Mouse (Mus musculus): ENCODE data around the gene Fmnl1. TPM values are rescaled to one million over a fixed set of nuclear protein-coding genes. Genes with fewer than 3 reads are reported as not detected.
"Not testable (repeated sequence)": the region's sequence is repeated elsewhere in the genome, so short reads cannot be mapped to it uniquely, and the experiment has no call there.

Fmnl1 gene
- polyA plus RNA-seq, 1 experiment = 3.8 TPM

- Histone ChIP-seq H3K27ac (replicated peaks; ENCODE audit: low read depth, low read length) (no peak within 1 kb of the TSS), H3K4me3 (ENCODE audit: insufficient read depth, low read depth, low read length) (peak within 1 kb of the TSS; percentile 63), H3K4me1 (ENCODE audit: control insufficient read depth, insufficient read depth, insufficient read length, low read length) (no peaks in the 10 kb centered on the region)
Measured at GRCm38 (mm10) chr11:103217790-103218516, 47.0 kb downstream of the Fmnl1 start, which contains the start of gene Spata32. Spata32 (minus strand) TSS chr11:103218432.

GRCm38 (mm10) chr11:103218517-103218901 lies 47.6 kb downstream of the Fmnl1 start:
- peak overlapping the region; percentile 63 for H3K4me3 ChIP-seq (ENCODE audit: insufficient read depth, low read depth, low read length)
- H3K27ac ChIP-seq (replicated peaks; ENCODE audit: low read depth, low read length) = no peak overlapping the region
- H3K4me1 ChIP-seq (ENCODE audit: control insufficient read depth, insufficient read depth, insufficient read length, low read length) = no peaks in the 10 kb centered on the region

- Histone ChIP-seq H3K4me1 (ENCODE audit: control insufficient read depth, insufficient read depth, insufficient read length, low read length) (peaks cover 4% of the 10 kb centered on the region; the same call in 1 of the 2 replicates), H3K27ac (replicated peaks; ENCODE audit: low read depth, low read length) (no peak overlapping the region), H3K4me3 (ENCODE audit: insufficient read depth, low read depth, low read length) (no peak overlapping the region)
Measured at GRCm38 (mm10) chr11:103219259-103219658, 48.4 kb downstream of the Fmnl1 start.

GRCm38 (mm10) chr11:103219995-103220394 lies 49.1 kb downstream of the Fmnl1 start:
- no peak overlapping the region for H3K4me3 ChIP-seq (ENCODE audit: insufficient read depth, low read depth, low read length)
- H3K27ac ChIP-seq (replicated peaks; ENCODE audit: low read depth, low read length) = no peak overlapping the region
- H3K4me1 ChIP-seq (ENCODE audit: control insufficient read depth, insufficient read depth, insufficient read length, low read length) = peaks cover 10% of the 10 kb centered on the region; the same call in 1 of the 2 replicates

- Histone ChIP-seq H3K4me3 (ENCODE audit: insufficient read depth, low read depth, low read length) (no peak overlapping the region), H3K4me1 (ENCODE audit: control insufficient read depth, insufficient read depth, insufficient read length, low read length) (peaks cover 10% of the 10 kb centered on the region; the same call in 1 of the 2 replicates), H3K27ac (replicated peaks; ENCODE audit: low read depth, low read length) (no peak overlapping the region)
Measured at GRCm38 (mm10) chr11:103221437-103221836, 50.5 kb downstream of the Fmnl1 start.

GRCm38 (mm10) chr11:103222718-103223117 lies 51.8 kb downstream of the Fmnl1 start:
- H3K27ac ChIP-seq (replicated peaks; ENCODE audit: low read depth, low read length); H3K4me1 ChIP-seq (ENCODE audit: control insufficient read depth, insufficient read depth, insufficient read length, low read length); H3K4me3 ChIP-seq (ENCODE audit: insufficient read depth, low read depth, low read length): not testable (repeated sequence)

GRCm38 (mm10) chr11:103223444-103223843 lies 52.5 kb downstream of the Fmnl1 start:
- Histone ChIP-seq H3K4me1 (ENCODE audit: control insufficient read depth, insufficient read depth, insufficient read length, low read length) (peaks cover 10% of the 10 kb centered on the region; the same call in 1 of the 2 replicates), H3K27ac (replicated peaks; ENCODE audit: low read depth, low read length) (peak overlapping the region; percentile 60), H3K4me3 (ENCODE audit: insufficient read depth, low read depth, low read length) (no peak overlapping the region)

- no peak overlapping the region for H3K4me3 ChIP-seq (ENCODE audit: insufficient read depth, low read depth, low read length)
- peak overlapping the region; percentile 60 for H3K27ac ChIP-seq (replicated peaks; ENCODE audit: low read depth, low read length)
- peaks cover 10% of the 10 kb centered on the region; the same call in 1 of the 2 replicates for H3K4me1 ChIP-seq (ENCODE audit: control insufficient read depth, insufficient read depth, insufficient read length, low read length)
Measured at GRCm38 (mm10) chr11:103223951-103224456, 53.1 kb downstream of the Fmnl1 start.

- Histone ChIP-seq H3K4me3 (ENCODE audit: insufficient read depth, low read depth, low read length) (no peak overlapping the region), H3K27ac (replicated peaks; ENCODE audit: low read depth, low read length) (no peak overlapping the region), H3K4me1 (ENCODE audit: control insufficient read depth, insufficient read depth, insufficient read length, low read length) (peaks cover 3% of the 10 kb centered on the region; the same call in 1 of the 2 replicates)
Measured at GRCm38 (mm10) chr11:103229608-103230007, 58.7 kb downstream of the Fmnl1 start.

GRCm38 (mm10) chr11:103230626-103231025 lies 59.7 kb downstream of the Fmnl1 start:
- H3K4me1 ChIP-seq (ENCODE audit: control insufficient read depth, insufficient read depth, insufficient read length, low read length) = no peaks in the 10 kb centered on the region
- no peak overlapping the region for H3K4me3 ChIP-seq (ENCODE audit: insufficient read depth, low read depth, low read length)
- no peak overlapping the region for H3K27ac ChIP-seq (replicated peaks; ENCODE audit: low read depth, low read length)

- Histone ChIP-seq H3K27ac (replicated peaks; ENCODE audit: low read depth, low read length) (no peak overlapping the region), H3K4me3 (ENCODE audit: insufficient read depth, low read depth, low read length) (no peak overlapping the region), H3K4me1 (ENCODE audit: control insufficient read depth, insufficient read depth, insufficient read length, low read length) (no peaks in the 10 kb centered on the region)
Measured at GRCm38 (mm10) chr11:103231367-103231766, 60.5 kb downstream of the Fmnl1 start.

GRCm38 (mm10) chr11:103232966-103233365 lies 62.1 kb downstream of the Fmnl1 start:
- Histone ChIP-seq H3K4me3 (ENCODE audit: insufficient read depth, low read depth, low read length) (no peak overlapping the region), H3K4me1 (ENCODE audit: control insufficient read depth, insufficient read depth, insufficient read length, low read length) (no peaks in the 10 kb centered on the region), H3K27ac (replicated peaks; ENCODE audit: low read depth, low read length) (no peak overlapping the region)

- no peaks in the 10 kb centered on the region for H3K4me1 ChIP-seq (ENCODE audit: control insufficient read depth, insufficient read depth, insufficient read length, low read length)
- H3K4me3 ChIP-seq (ENCODE audit: insufficient read depth, low read depth, low read length) = no peak overlapping the region
- no peak overlapping the region for H3K27ac ChIP-seq (replicated peaks; ENCODE audit: low read depth, low read length)
Measured at GRCm38 (mm10) chr11:103234447-103234846, 63.5 kb downstream of the Fmnl1 start.

GRCm38 (mm10) chr11:103235702-103236101 lies 64.8 kb downstream of the Fmnl1 start:
- H3K4me3 ChIP-seq (ENCODE audit: insufficient read depth, low read depth, low read length) = no peak overlapping the region
- no peaks in the 10 kb centered on the region for H3K4me1 ChIP-seq (ENCODE audit: control insufficient read depth, insufficient read depth, insufficient read length, low read length)
- no peak overlapping the region for H3K27ac ChIP-seq (replicated peaks; ENCODE audit: low read depth, low read length)

- Histone ChIP-seq H3K27ac (replicated peaks; ENCODE audit: low read depth, low read length) (no peak overlapping the region), H3K4me3 (ENCODE audit: insufficient read depth, low read depth, low read length) (no peak overlapping the region), H3K4me1 (ENCODE audit: control insufficient read depth, insufficient read depth, insufficient read length, low read length) (no peaks in the 10 kb centered on the region)
Measured at GRCm38 (mm10) chr11:103236431-103236830, 65.5 kb downstream of the Fmnl1 start.

- Histone ChIP-seq H3K27ac (replicated peaks; ENCODE audit: low read depth, low read length) (no peak overlapping the region), H3K4me1 (ENCODE audit: control insufficient read depth, insufficient read depth, insufficient read length, low read length) (no peaks in the 10 kb centered on the region), H3K4me3 (ENCODE audit: insufficient read depth, low read depth, low read length) (no peak overlapping the region)
Measured at GRCm38 (mm10) chr11:103236903-103237302, 66.0 kb downstream of the Fmnl1 start.

All from brown adipose tissue, adult 24 weeks (tissue).